Mouse (Mus musculus): ENCODE results near the gene Ifnlr1. TPM values are rescaled to one million over a fixed set of nuclear protein-coding genes. Genes with fewer than 3 reads are reported as not detected.

Ifnlr1 gene
- total RNA-seq, 1 experiment: 3.3 TPM

DNA sequence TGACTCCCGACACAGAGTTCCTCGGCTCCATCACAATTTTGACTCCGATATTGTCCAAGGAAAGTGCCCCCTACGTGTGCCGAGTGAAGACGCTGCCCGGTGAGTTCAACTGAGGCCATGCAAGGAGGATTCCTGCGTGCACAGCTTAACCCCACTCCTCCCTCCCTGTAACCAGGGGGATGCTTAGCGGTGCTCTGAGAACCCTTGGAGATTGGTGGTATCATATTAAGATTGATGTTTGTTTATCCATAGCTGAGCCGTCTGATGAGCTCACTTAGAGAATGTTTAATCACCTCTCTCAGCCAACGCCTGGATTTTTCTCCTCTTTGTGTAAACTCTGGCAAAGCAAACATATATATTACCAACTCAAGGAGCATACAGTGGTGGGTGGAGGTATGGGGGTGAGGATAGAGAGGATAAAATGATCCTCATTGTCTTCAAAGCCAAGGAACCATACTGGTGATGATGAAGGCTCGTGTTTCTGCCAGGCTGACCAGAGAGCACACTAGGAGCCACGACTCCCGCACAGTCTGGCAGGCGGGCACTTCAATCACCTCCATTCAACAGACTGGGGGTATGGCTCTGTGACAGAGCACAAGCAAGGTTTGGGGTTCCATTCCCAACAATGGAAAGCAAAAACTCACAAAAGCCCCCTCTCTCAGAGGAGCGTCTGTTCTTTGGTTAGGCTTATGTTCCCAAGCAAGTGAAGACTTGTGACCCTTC, 58.8 kb downstream of the Ifnlr1 start:
- H3K9ac ChIP-seq (ENCODE audit: insufficient read depth, low read depth, low read length, poor library complexity, severe bottlenecking): no peak overlapping the region
- in situ Hi-C loops (cut with MboI; ENCODE audit: low sequenced_read_pairs in 2 of 2, unreplicated experiment in 2 of 2): no loop called here
- H3K9me3 ChIP-seq (ENCODE audit: control insufficient read depth, insufficient read depth, low read depth, low read length): no peaks in the 10 kb centered on the region
- H3K36me3 ChIP-seq (ENCODE audit: control insufficient read depth, insufficient read depth, low read length, poor library complexity, severe bottlenecking): no peaks in the 10 kb centered on the region
- DNase-seq (ENCODE audit: low read depth, low spot score): no peak
- peaks cover 0 to 2% of the 10 kb centered on the region in 2 experiments; a peak in 1 of 4 replicates for H3K4me1 ChIP-seq (ENCODE audit: control insufficient read depth in 2 of 2, insufficient read depth in 2 of 2, low read length in 2 of 2, poor library complexity in 1 of 2)
- TF ChIP-seq ZC3H11A (IDR thresholded peaks at IDR 0.05; ENCODE audit: borderline replicate concordance, low read depth, low read length): no peak
- TF ChIP-seq ZNF384 (IDR thresholded peaks at IDR 0.05; ENCODE audit: low read depth, low read length): no peak
- no peak for TF ChIP-seq MAFK (IDR thresholded peaks at IDR 0.05; ENCODE audit: insufficient read depth, low read depth, low read length)
- TF ChIP-seq CHD2 (IDR thresholded peaks at IDR 0.05; ENCODE audit: low read depth, low read length): no peak
- no peak for TF ChIP-seq HCFC1 (IDR thresholded peaks at IDR 0.05; ENCODE audit: borderline replicate concordance, insufficient read depth, low read length)
- no peak overlapping the region for H3K27ac ChIP-seq (ENCODE audit: insufficient read depth, low read depth, low read length, poor library complexity, severe bottlenecking)
- no peak overlapping the region for H3K4me3 ChIP-seq (ENCODE audit: insufficient read depth in 1 of 2, low read depth in 1 of 2, low read length in 2 of 2, poor library complexity in 1 of 2, severe bottlenecking in 1 of 2)

DNA sequence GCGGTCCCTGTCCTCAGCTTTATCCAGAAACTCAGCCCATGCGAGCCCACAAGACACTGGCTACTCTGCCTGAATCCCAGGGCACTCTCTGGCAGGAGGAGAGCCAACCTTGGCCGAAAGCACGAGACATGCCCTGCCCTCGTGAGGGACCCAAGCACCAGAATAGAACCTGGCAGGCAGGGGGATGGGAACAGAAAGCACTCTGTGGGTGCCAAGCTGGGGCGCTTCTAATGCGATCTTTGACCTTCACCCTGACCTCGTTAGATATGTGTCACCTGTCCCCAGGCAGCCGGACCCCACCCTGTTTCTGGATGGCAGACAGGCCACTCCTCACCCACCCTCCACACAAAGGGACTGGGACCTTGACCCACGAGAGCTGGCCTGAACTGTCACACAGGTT, 59.5 kb downstream of the Ifnlr1 start:
- Histone ChIP-seq H3K36me3 (ENCODE audit: control insufficient read depth, insufficient read depth, low read length, poor library complexity, severe bottlenecking) (no peaks in the 10 kb centered on the region), H3K9me3 (ENCODE audit: control insufficient read depth, insufficient read depth, low read depth, low read length) (no peaks in the 10 kb centered on the region), H3K4me3 (ENCODE audit: insufficient read depth in 1 of 2, low read depth in 1 of 2, low read length in 2 of 2, poor library complexity in 1 of 2, severe bottlenecking in 1 of 2) (no peak overlapping the region), H3K4me1 (ENCODE audit: control insufficient read depth in 2 of 2, insufficient read depth in 2 of 2, low read length in 2 of 2, poor library complexity in 1 of 2) (peaks cover 0 to 2% of the 10 kb centered on the region in 2 experiments; a peak in 1 of 4 replicates), H3K27ac (ENCODE audit: insufficient read depth, low read depth, low read length, poor library complexity, severe bottlenecking) (no peak overlapping the region), H3K9ac (ENCODE audit: insufficient read depth, low read depth, low read length, poor library complexity, severe bottlenecking) (no peak overlapping the region)
- no peak for DNase-seq (ENCODE audit: low read depth, low spot score)
- in situ Hi-C loops (cut with MboI; ENCODE audit: low sequenced_read_pairs in 2 of 2, unreplicated experiment in 2 of 2): no loop called here
- no peak for TF ChIP-seq CHD2 (IDR thresholded peaks at IDR 0.05; ENCODE audit: low read depth, low read length)
- TF ChIP-seq HCFC1 (IDR thresholded peaks at IDR 0.05; ENCODE audit: borderline replicate concordance, insufficient read depth, low read length): no peak
- no peak for TF ChIP-seq ZC3H11A (IDR thresholded peaks at IDR 0.05; ENCODE audit: borderline replicate concordance, low read depth, low read length)
- TF ChIP-seq ZNF384 (IDR thresholded peaks at IDR 0.05; ENCODE audit: low read depth, low read length): no peak
- no peak for TF ChIP-seq MAFK (IDR thresholded peaks at IDR 0.05; ENCODE audit: insufficient read depth, low read depth, low read length)

GRCm38 (mm10) chr4:135750896-135751295, 64.8 kb downstream of the Ifnlr1 start:
- TF ChIP-seq ZNF384 (IDR thresholded peaks at IDR 0.05; ENCODE audit: low read depth, low read length) (no peak), HCFC1 (IDR thresholded peaks at IDR 0.05; ENCODE audit: borderline replicate concordance, insufficient read depth, low read length) (no peak), MAFK (IDR thresholded peaks at IDR 0.05; ENCODE audit: insufficient read depth, low read depth, low read length) (no peak), CHD2 (IDR thresholded peaks at IDR 0.05; ENCODE audit: low read depth, low read length) (no peak), ZC3H11A (IDR thresholded peaks at IDR 0.05; ENCODE audit: borderline replicate concordance, low read depth, low read length) (no peak)
- Histone ChIP-seq H3K9ac (ENCODE audit: insufficient read depth, low read depth, low read length, poor library complexity, severe bottlenecking) (no peak overlapping the region), H3K4me3 (ENCODE audit: insufficient read depth in 1 of 2, low read depth in 1 of 2, low read length in 2 of 2, poor library complexity in 1 of 2, severe bottlenecking in 1 of 2) (no peak overlapping the region), H3K4me1 (ENCODE audit: control insufficient read depth in 2 of 2, insufficient read depth in 2 of 2, low read length in 2 of 2, poor library complexity in 1 of 2) (no peaks in the 10 kb centered on the region), H3K36me3 (ENCODE audit: control insufficient read depth, insufficient read depth, low read length, poor library complexity, severe bottlenecking) (no peaks in the 10 kb centered on the region), H3K9me3 (ENCODE audit: control insufficient read depth, insufficient read depth, low read depth, low read length) (no peaks in the 10 kb centered on the region), H3K27ac (ENCODE audit: insufficient read depth, low read depth, low read length, poor library complexity, severe bottlenecking) (no peak overlapping the region)
- in situ Hi-C loops (cut with MboI; ENCODE audit: low sequenced_read_pairs in 2 of 2, unreplicated experiment in 2 of 2): no loop called here
- DNase-seq (ENCODE audit: low read depth, low spot score): peak; percentile 39

DNA sequence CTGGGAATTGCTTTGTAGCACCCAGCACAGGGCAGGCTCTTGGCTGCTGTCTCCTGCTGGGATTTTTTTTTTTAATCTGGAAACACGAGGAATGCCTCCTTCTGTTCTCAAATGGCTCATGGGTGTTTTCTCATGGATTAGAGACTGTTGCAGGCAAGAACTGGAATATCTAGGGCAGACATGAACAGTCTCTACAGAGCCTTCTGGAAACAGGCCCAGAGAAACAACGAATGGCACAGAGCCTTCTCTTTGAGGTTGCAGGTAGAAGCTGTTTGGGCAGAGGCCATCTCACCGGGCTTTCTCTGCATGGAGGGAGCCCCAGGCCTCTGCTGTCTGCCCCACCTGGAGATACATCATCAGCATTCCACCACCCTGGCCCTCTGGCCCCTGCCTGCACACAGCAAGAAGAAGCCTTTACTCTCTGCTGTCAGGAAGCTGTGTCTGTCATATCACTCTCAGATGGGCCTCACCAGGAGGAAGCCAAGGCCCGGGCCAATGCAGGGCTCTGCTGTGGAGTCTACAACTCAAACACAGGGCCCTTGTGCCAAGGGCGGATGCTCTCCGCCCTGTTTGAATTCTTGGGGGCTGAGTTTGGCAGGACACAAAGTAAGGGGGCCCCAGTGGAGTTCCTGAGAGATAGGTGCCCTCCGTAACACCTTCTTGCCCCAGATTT, 66.2 kb downstream of the Ifnlr1 start:
- H3K9me3 ChIP-seq (ENCODE audit: control insufficient read depth, insufficient read depth, low read depth, low read length): no peaks in the 10 kb centered on the region
- H3K4me3 ChIP-seq (ENCODE audit: insufficient read depth in 1 of 2, low read depth in 1 of 2, low read length in 2 of 2, poor library complexity in 1 of 2, severe bottlenecking in 1 of 2): no peak overlapping the region
- no peak for DNase-seq (ENCODE audit: low read depth, low spot score)
- H3K4me1 ChIP-seq (ENCODE audit: control insufficient read depth in 2 of 2, insufficient read depth in 2 of 2, low read length in 2 of 2, poor library complexity in 1 of 2): no peaks in the 10 kb centered on the region
- H3K36me3 ChIP-seq (ENCODE audit: control insufficient read depth, insufficient read depth, low read length, poor library complexity, severe bottlenecking): no peaks in the 10 kb centered on the region
- in situ Hi-C loops (cut with MboI; ENCODE audit: low sequenced_read_pairs in 2 of 2, unreplicated experiment in 2 of 2): no loop called here
- H3K27ac ChIP-seq (ENCODE audit: insufficient read depth, low read depth, low read length, poor library complexity, severe bottlenecking): no peak overlapping the region
- TF ChIP-seq MAFK (IDR thresholded peaks at IDR 0.05; ENCODE audit: insufficient read depth, low read depth, low read length): no peak
- no peak for TF ChIP-seq ZC3H11A (IDR thresholded peaks at IDR 0.05; ENCODE audit: borderline replicate concordance, low read depth, low read length)
- no peak for TF ChIP-seq CHD2 (IDR thresholded peaks at IDR 0.05; ENCODE audit: low read depth, low read length)
- no peak for TF ChIP-seq HCFC1 (IDR thresholded peaks at IDR 0.05; ENCODE audit: borderline replicate concordance, insufficient read depth, low read length)
- TF ChIP-seq ZNF384 (IDR thresholded peaks at IDR 0.05; ENCODE audit: low read depth, low read length): no peak
- H3K9ac ChIP-seq (ENCODE audit: insufficient read depth, low read depth, low read length, poor library complexity, severe bottlenecking): no peak overlapping the region
